Mouse (Mus musculus): ENCODE results near the gene Slc3a1. TPM values are rescaled to one million over a fixed set of nuclear protein-coding genes. Genes with fewer than 3 reads are reported as not detected.

Slc3a1 gene
- polyA plus RNA-seq, 1 experiment from 2014 or later = 0.16 TPM

GRCm38 (mm10) chr17:85040913-85041312, 12.7 kb downstream of the Slc3a1 start:
- 38% methylated on average over 7 of the region's 7 CpGs for WGBS
- Histone ChIP-seq H3K9me3 (ENCODE audit: low read length) (no peaks in the 10 kb centered on the region), H3K27me3 (replicated peaks; ENCODE audit: insufficient read depth, low read length) (no peaks in the 10 kb centered on the region), H3K36me3 (ENCODE audit: insufficient read depth, low read length) (no peaks in the 10 kb centered on the region), H3K9ac (replicated peaks; ENCODE audit: low read depth) (no peak overlapping the region), H3K27ac (ENCODE audit: low read length) (no peak overlapping the region), H3K4me3 (ENCODE audit: low read depth, low read length) (no peak overlapping the region), H3K4me1 (ENCODE audit: insufficient read depth, low read depth, low read length) (no peaks in the 10 kb centered on the region), H3K4me2 (replicated peaks; ENCODE audit: low read depth, low read length) (no peak overlapping the region)
- no peak for TF ChIP-seq CTCF (IDR thresholded peaks at IDR 0.05)
- TF ChIP-seq EP300 (IDR thresholded peaks at IDR 0.05) = no peak
- ATAC-seq (no peak), DNase-seq (ENCODE audit: low spot score) (no peak)

GRCm38 (mm10) chr17:85042419-85042818, 14.2 kb downstream of the Slc3a1 start:
- no peak overlapping the region for H3K4me3 ChIP-seq (ENCODE audit: low read depth, low read length)
- no peaks in the 10 kb centered on the region for H3K27me3 ChIP-seq (replicated peaks; ENCODE audit: insufficient read depth, low read length)
- no peak overlapping the region for H3K9ac ChIP-seq (replicated peaks; ENCODE audit: low read depth)
- no peak overlapping the region for H3K4me2 ChIP-seq (replicated peaks; ENCODE audit: low read depth, low read length)
- H3K27ac ChIP-seq (ENCODE audit: low read length) = no peak overlapping the region
- no peaks in the 10 kb centered on the region for H3K36me3 ChIP-seq (ENCODE audit: insufficient read depth, low read length)
- H3K4me1 ChIP-seq (ENCODE audit: insufficient read depth, low read depth, low read length) = no peaks in the 10 kb centered on the region
- no peak for TF ChIP-seq EP300 (IDR thresholded peaks at IDR 0.05)
- no peak for TF ChIP-seq CTCF (IDR thresholded peaks at IDR 0.05)
- H3K9me3 ChIP-seq (ENCODE audit: low read length) = no peaks in the 10 kb centered on the region
- ATAC-seq (no peak), DNase-seq (ENCODE audit: low spot score) (no peak)
- WGBS = 34% methylated on average over 6 of the region's 6 CpGs

- H3K27me3 ChIP-seq (replicated peaks; ENCODE audit: insufficient read depth, low read length) = no peaks in the 10 kb centered on the region
- ATAC-seq (0 out of 2 replicates have a peak, but pooled peaks have one; percentile 19), DNase-seq (ENCODE audit: low spot score) (no peak)
- TF ChIP-seq EP300 (IDR thresholded peaks at IDR 0.05) (no peak), CTCF (IDR thresholded peaks at IDR 0.05) (no peak)
- WGBS = 62% methylated on average over 6 of the region's 6 CpGs
- no peaks in the 10 kb centered on the region for H3K9me3 ChIP-seq (ENCODE audit: low read length)
- H3K36me3 ChIP-seq (ENCODE audit: insufficient read depth, low read length) = no peaks in the 10 kb centered on the region
- no peak overlapping the region for H3K4me3 ChIP-seq (ENCODE audit: low read depth, low read length)
- no peak overlapping the region for H3K4me2 ChIP-seq (replicated peaks; ENCODE audit: low read depth, low read length)
- no peak overlapping the region for H3K27ac ChIP-seq (ENCODE audit: low read length)
- H3K9ac ChIP-seq (replicated peaks; ENCODE audit: low read depth) = no peak overlapping the region
- no peaks in the 10 kb centered on the region for H3K4me1 ChIP-seq (ENCODE audit: insufficient read depth, low read depth, low read length)
Observed at GRCm38 (mm10) chr17:85043404-85043816, 15.2 kb downstream of the Slc3a1 start.

GRCm38 (mm10) chr17:85044466-85044865, 16.3 kb downstream of the Slc3a1 start:
- no peak for DNase-seq (ENCODE audit: low spot score)
- Histone ChIP-seq H3K27me3 (replicated peaks; ENCODE audit: insufficient read depth, low read length) (no peaks in the 10 kb centered on the region), H3K36me3 (ENCODE audit: insufficient read depth, low read length) (no peaks in the 10 kb centered on the region), H3K4me3 (ENCODE audit: low read depth, low read length) (no peak overlapping the region), H3K4me2 (replicated peaks; ENCODE audit: low read depth, low read length) (no peak overlapping the region), H3K27ac (ENCODE audit: low read length) (no peak overlapping the region), H3K9ac (replicated peaks; ENCODE audit: low read depth) (no peak overlapping the region), H3K4me1 (ENCODE audit: insufficient read depth, low read depth, low read length) (no peaks in the 10 kb centered on the region), H3K9me3 (ENCODE audit: low read length) (no peaks in the 10 kb centered on the region)
- ATAC-seq = no peak
- TF ChIP-seq EP300 (IDR thresholded peaks at IDR 0.05) (no peak), CTCF (IDR thresholded peaks at IDR 0.05) (no peak)
- WGBS = 83% methylated on average over 5 of the region's 5 CpGs

- Histone ChIP-seq H3K4me2 (replicated peaks; ENCODE audit: low read depth, low read length) (no peak overlapping the region), H3K9ac (replicated peaks; ENCODE audit: low read depth) (no peak overlapping the region), H3K36me3 (ENCODE audit: insufficient read depth, low read length) (no peaks in the 10 kb centered on the region), H3K27ac (ENCODE audit: low read length) (no peak overlapping the region), H3K27me3 (replicated peaks; ENCODE audit: insufficient read depth, low read length) (no peaks in the 10 kb centered on the region), H3K4me3 (ENCODE audit: low read depth, low read length) (no peak overlapping the region), H3K9me3 (ENCODE audit: low read length) (no peaks in the 10 kb centered on the region), H3K4me1 (ENCODE audit: insufficient read depth, low read depth, low read length) (no peaks in the 10 kb centered on the region)
- 79% methylated on average over 12 of the region's 12 CpGs for WGBS
- ATAC-seq (no peak), DNase-seq (ENCODE audit: low spot score) (no peak)
- TF ChIP-seq EP300 (IDR thresholded peaks at IDR 0.05) (no peak), CTCF (IDR thresholded peaks at IDR 0.05) (no peak)
Observed at GRCm38 (mm10) chr17:85045160-85045559, 17.0 kb downstream of the Slc3a1 start.

GRCm38 (mm10) chr17:85048379-85048778, 20.2 kb downstream of the Slc3a1 start:
- Histone ChIP-seq H3K9ac (replicated peaks; ENCODE audit: low read depth) (no peak overlapping the region), H3K27ac (ENCODE audit: low read length) (no peak overlapping the region), H3K9me3 (ENCODE audit: low read length) (no peaks in the 10 kb centered on the region), H3K36me3 (ENCODE audit: insufficient read depth, low read length) (no peaks in the 10 kb centered on the region), H3K4me2 (replicated peaks; ENCODE audit: low read depth, low read length) (no peak overlapping the region), H3K4me3 (ENCODE audit: low read depth, low read length) (no peak overlapping the region), H3K27me3 (replicated peaks; ENCODE audit: insufficient read depth, low read length) (no peaks in the 10 kb centered on the region), H3K4me1 (ENCODE audit: insufficient read depth, low read depth, low read length) (no peaks in the 10 kb centered on the region)
- 87% methylated on average over 5 of the region's 5 CpGs for WGBS
- no peak for ATAC-seq
- no peak for DNase-seq (ENCODE audit: low spot score)
- no peak for TF ChIP-seq EP300 (IDR thresholded peaks at IDR 0.05)
- TF ChIP-seq CTCF (IDR thresholded peaks at IDR 0.05) = no peak

- ATAC-seq (no peak), DNase-seq (ENCODE audit: low spot score) (no peak)
- no peaks in the 10 kb centered on the region for H3K9me3 ChIP-seq (ENCODE audit: low read length)
- H3K27me3 ChIP-seq (replicated peaks; ENCODE audit: insufficient read depth, low read length) = no peaks in the 10 kb centered on the region
- H3K4me3 ChIP-seq (ENCODE audit: low read depth, low read length) = no peak overlapping the region
- no peak overlapping the region for H3K4me2 ChIP-seq (replicated peaks; ENCODE audit: low read depth, low read length)
- WGBS = 88% methylated on average over 7 of the region's 7 CpGs
- no peaks in the 10 kb centered on the region; the same call in 1 of the 2 replicates for H3K36me3 ChIP-seq (ENCODE audit: insufficient read depth, low read length)
- TF ChIP-seq EP300 (IDR thresholded peaks at IDR 0.05) = no peak
- TF ChIP-seq CTCF (IDR thresholded peaks at IDR 0.05) = no peak
- no peak overlapping the region for H3K27ac ChIP-seq (ENCODE audit: low read length)
- no peak overlapping the region for H3K9ac ChIP-seq (replicated peaks; ENCODE audit: low read depth)
- no peaks in the 10 kb centered on the region for H3K4me1 ChIP-seq (ENCODE audit: insufficient read depth, low read depth, low read length)
Observed at GRCm38 (mm10) chr17:85058276-85058675, 30.1 kb downstream of the Slc3a1 start.
